Mouse (Mus musculus) gastrocnemius, postnatal 14 days (tissue): Measurements from ENCODE around the gene Asb18. TPM values are rescaled to one million over a fixed set of nuclear protein-coding genes. Genes with fewer than 3 reads are reported as not detected.

Experiments
- DNase-seq: peaks from one replicate; pipeline ENCODE4 v3.0.0; 2021; ENCODE audit warnings: mixed read lengths
- intact Hi-C: fragments of 180-260 bp; cut with DNase I; formaldehyde crosslinking; loops from one replicate; pipeline ENCODE4 v1.15.1; 2025; ENCODE audit warnings: low total_unique reads
- total RNA-seq, 2 experiments: library from RNA; stranded (reverse); gene quantifications; 2 replicates each; pipeline ENCODE4 v1.2.3; 2021

The Asb18 gene
- total RNA-seq, 2 experiments from 2014 or later, result 7.0 TPM

GRCm38 (mm10) chr1:89935493-89936348 lies 78.7 kb downstream of the Asb18 start:
- DNase-seq, result no peak
- intact Hi-C loops, result loop anchor here (10.0 kb wide), 1 partner anchor 161 kb away; no protein-coding TSS in a partner anchor

GRCm38 (mm10) chr1:89934316-89935260 lies 79.9 kb downstream of the Asb18 start:
- intact Hi-C loops, result loop anchor here (10.0 kb wide), 1 partner anchor 160 kb away; no protein-coding TSS in a partner anchor
- no peak for DNase-seq

DNA sequence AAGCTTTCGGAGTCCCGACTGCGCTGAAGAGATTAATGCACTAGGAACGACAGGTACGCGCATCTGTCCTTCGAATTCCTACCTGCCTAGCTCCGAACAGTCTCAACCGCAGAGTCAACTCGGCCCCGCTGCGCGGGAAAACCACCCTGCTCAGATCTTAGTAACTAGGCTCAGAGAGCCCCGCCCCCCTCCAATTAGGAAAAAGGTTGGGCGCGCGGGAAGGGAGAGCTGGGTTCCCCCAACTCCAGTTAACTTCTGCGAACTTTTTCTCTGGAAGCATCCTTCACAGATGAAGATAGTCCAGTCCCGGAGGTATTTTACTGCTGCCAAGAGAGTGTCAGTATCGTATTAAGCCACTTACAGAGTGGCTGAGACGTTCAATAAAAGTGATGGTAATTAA lies 80.7 kb downstream of the Asb18 start:
- intact Hi-C loops, result loop anchor here (10.0 kb wide), 1 partner anchor 159 kb away; no protein-coding TSS in a partner anchor

GRCm38 (mm10) chr1:89933028-89933427 lies 81.4 kb downstream of the Asb18 start:
- no peak for DNase-seq
- intact Hi-C loops, result loop anchor here (10.0 kb wide), 1 partner anchor 158 kb away; no protein-coding TSS in a partner anchor

More for the DNA sequence above, 80.7 kb downstream of the Asb18 start:
- no peak for DNase-seq

DNA sequence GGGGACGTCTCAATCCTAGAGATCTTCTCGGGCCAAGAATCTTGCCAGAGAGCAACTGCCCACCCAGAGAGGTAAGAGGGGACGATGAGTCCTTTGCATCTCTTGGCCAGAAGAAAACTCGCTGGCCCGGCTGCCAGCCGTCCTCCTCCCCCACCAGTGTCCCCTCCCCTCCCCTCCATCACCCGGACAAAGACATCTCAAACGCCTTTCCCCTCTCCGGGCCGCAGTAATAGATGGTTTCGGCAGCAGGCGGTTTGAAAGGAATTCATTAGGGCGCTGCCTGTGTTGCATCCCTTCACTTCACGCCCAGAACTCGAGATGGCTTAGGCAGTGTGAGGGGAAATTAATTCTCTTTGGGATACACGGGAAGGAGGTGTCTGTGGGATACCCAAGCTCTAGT lies 81.8 kb downstream of the Asb18 start:
- intact Hi-C loops, result loop anchor here (10.0 kb wide), 1 partner anchor 158 kb away; no protein-coding TSS in a partner anchor
- no peak for DNase-seq

- intact Hi-C loops, result loop anchor here (10.0 kb wide), 1 partner anchor 157 kb away; no protein-coding TSS in a partner anchor
- no peak for DNase-seq
Observed at GRCm38 (mm10) chr1:89932021-89932423, 82.4 kb downstream of the Asb18 start.

GRCm38 (mm10) chr1:89931120-89931519 lies 83.3 kb downstream of the Asb18 start, which contains the start of gene Gbx2:
Gbx2 (minus strand) TSS chr1:89931179.
- DNase-seq, result peak; percentile 41
- intact Hi-C loops, result loop anchor here (10.0 kb wide), 1 partner anchor 156 kb away; no protein-coding TSS in a partner anchor

- intact Hi-C loops, result loop anchor here (10.0 kb wide), 1 partner anchor 156 kb away; no protein-coding TSS in a partner anchor
- DNase-seq, result no peak
Observed at GRCm38 (mm10) chr1:89930551-89930950, 83.9 kb downstream of the Asb18 start.

DNA sequence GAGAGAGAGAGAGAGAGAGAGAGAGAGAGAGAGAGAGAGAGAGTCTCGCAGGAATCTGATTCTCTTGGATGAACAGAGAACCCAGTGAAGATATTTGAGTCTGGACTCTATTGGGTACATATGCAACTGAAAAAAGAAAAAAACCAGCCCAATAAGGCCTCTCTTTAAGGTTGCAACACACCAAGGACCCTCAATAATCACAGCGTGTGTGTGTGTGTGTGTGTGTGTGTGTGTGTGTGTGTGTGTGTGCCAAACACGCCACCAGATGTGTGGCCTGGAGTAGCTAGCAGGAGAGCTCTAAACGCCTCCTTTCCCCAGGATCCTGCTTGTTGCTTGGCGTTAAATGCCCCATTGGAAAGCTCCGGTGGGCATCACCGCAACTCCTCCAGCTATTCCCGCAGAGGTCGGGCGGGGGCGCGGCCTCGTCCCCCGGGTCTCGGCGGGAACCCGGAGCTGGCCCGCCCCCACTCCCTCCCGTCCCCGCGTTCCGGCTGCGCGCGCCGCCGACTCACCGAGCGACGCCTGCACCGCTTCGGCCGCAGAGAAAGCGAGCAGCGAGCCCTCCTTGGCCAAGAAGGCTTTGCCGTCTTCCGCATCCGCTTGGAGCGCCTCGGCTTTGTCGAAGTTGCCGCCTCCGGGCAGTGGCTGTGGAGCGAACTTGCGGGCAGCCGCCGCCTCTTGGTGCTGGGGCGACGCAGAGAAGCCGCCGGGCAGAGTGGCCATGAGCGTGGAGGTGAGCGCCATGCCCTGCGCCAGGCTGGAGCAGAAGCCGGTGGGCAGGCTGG lies 84.6 kb downstream of the Asb18 start:
- DNase-seq, result no peak
- intact Hi-C loops, result loop anchor here (10.0 kb wide), 1 partner anchor 155 kb away; no protein-coding TSS in a partner anchor

- no peak for DNase-seq
- intact Hi-C loops, result no loop called here
Observed at GRCm38 (mm10) chr1:89929181-89929580, 85.3 kb downstream of the Asb18 start.

- intact Hi-C loops, result no loop called here
- no peak for DNase-seq
Observed at GRCm38 (mm10) chr1:89928676-89929075, 85.8 kb downstream of the Asb18 start.

GRCm38 (mm10) chr1:89927061-89927661 lies 87.3 kb downstream of the Asb18 start:
- intact Hi-C loops, result no loop called here

DNA sequence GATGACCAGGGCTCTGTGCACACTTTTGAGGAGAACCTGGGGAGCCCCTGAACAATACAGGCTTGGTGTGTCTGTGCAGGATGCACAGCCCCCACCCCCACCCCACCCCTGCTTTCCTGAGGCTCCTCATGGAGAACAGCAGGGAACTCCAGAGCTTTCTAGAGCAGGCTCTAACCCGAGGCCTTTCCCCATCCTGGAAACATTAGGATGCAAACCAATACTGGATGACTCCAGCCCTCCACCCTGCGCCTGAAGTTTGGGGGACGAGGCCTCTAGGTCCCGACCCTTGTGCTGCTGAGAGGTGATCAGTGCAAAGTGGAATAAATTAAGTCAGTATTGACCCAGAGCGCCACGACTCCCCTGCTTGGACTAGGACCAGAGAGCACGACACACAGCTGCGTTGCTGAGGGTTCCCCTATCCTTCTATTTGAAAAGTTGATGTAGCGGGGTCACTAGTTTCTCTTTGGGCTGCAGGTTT lies 87.8 kb downstream of the Asb18 start:
- intact Hi-C loops, result no loop called here
- DNase-seq, result no peak

More at GRCm38 (mm10) chr1:89927061-89927661, 87.3 kb downstream of the Asb18 start:
- DNase-seq, result no peak

- DNase-seq, result no peak
- intact Hi-C loops, result no loop called here
Observed at GRCm38 (mm10) chr1:89925501-89926190, 88.8 kb downstream of the Asb18 start.

DNA sequence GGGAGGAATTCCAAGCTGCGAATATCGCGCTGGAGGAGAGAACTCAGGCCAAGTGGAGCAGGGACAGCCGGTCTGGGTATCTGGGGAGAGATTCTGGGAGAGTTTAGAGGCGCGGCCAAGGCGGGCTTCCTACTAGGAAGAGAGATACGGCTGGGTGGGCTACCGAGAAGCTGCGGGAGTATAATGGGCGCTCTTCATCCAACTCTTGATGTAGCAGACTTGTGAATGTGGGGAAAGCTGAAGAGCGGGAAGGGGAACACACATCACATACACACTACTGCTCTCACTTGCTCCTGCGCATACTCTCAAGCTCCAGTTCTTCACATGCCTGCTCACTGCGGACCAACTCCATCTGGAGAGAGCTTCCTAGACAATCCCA lies 90.8 kb downstream of the Asb18 start:
- DNase-seq, result no peak
- intact Hi-C loops, result no loop called here

- intact Hi-C loops, result no loop called here
- DNase-seq, result no peak
Observed at GRCm38 (mm10) chr1:89922883-89923641, 91.4 kb downstream of the Asb18 start.

- DNase-seq, result no peak
- intact Hi-C loops, result no loop called here
Observed at GRCm38 (mm10) chr1:89922282-89922681, 92.2 kb downstream of the Asb18 start.
